Mouse (Mus musculus) olfactory bulb, adult 2 months (tissue): ENCODE data around the gene Sox18. TPM values are rescaled to one million over a fixed set of nuclear protein-coding genes. Genes with fewer than 3 reads are reported as not detected.

Experiments used
- H3K27ac ChIP-seq: fragments of 200-500 bp; 2 replicates; pipeline ENCODE4 v1.5.1; 2012; ENCODE audit warnings: low read depth, low read length; ENCODE audit not compliant: insufficient read depth
- H3K4me1 ChIP-seq: fragments of 200-500 bp; 2 replicates; pipeline ENCODE4 v1.6.1; 2012; ENCODE audit warnings: low read length; ENCODE audit not compliant: control insufficient read depth, insufficient read depth
- H3K4me3 ChIP-seq: fragments of 200-500 bp; 2 replicates; pipeline ENCODE4 v1.5.1; 2012; ENCODE audit warnings: mild to moderate bottlenecking, low read depth, low read length, moderate library complexity; ENCODE audit not compliant: insufficient read depth
- CTCF ChIP-seq: fragments of 200-500 bp; IDR thresholded peaks from 2 replicates; pipeline ENCODE4 v1.5.1; 2012; ENCODE audit warnings: low read depth, mild to moderate bottlenecking, low read length, moderate library complexity; ENCODE audit not compliant: insufficient read depth
- POLR2A ChIP-seq: fragments of 200-500 bp; IDR thresholded peaks from 2 replicates; pipeline ENCODE4 v1.6.1; 2012; ENCODE audit warnings: mild to moderate bottlenecking, low read depth, low read length, moderate library complexity; ENCODE audit not compliant: insufficient read depth
- WGBS: fragments of 180-500 bp; shearing (Covaris S2); methylation state at CpG from one replicate; pipeline ENCODE4 v1.1.7; 2018; 5-methylcytosine and 5-hydroxymethylcytosine counted together
- polyA plus RNA-seq: library from polyadenylated mRNA; stranded (reverse); fragments of >200 nt; gene quantifications from 2 replicates; pipeline ENCODE4 v1.2.4, GENCODE M21; 2012; ENCODE audit warnings: low replicate concordance; ENCODE audit not compliant: missing spikeins, insufficient read depth, insufficient read length

Gene Sox18
- polyA plus RNA-seq, 1 experiment: not detected

DNA sequence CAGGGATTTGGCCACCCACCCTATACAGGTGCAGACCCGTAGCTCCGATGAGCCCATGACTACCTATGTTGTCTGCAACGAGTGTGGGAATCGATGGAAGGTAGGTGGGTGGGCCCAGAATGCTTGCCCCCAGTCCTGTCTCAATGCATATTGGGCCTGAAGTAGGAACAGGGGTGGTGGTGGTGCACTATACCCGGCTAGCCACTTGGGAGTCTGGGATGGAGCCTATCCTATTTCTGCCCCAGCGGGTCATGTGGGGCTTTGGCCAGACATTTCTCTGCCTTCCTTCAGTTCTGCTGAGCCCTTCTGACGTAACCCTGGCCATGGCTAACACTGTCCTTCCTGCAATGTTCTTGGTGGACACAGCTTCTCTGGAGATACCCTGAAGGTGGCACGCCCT, 16.1 kb upstream of the Sox18 start:
- 96% methylated on average over 8 of the region's 8 CpGs for WGBS
- TF ChIP-seq CTCF: no peak
- TF ChIP-seq POLR2A: no peak

DNA sequence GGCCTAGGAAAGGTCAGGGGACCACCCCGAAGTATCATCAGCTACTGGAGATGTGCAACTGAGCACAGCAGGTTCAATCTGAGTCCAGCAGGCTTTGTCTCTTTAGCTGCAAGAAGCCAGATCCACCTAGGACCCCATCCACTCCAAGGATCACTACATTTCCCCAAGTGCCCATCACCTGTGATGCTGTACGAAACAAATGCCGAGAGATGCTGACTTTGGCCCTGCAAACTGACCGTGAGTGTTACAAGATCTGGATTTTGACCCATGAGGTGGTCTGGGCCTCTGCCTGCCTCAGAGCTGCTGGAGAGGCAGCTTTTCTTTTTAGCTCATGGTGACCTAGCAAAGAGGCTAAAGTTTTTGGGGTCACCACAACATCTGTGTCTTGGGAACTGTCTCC, 14.2 kb upstream of the Sox18 start:
- no peak overlapping the region for H3K27ac ChIP-seq
- TF ChIP-seq POLR2A (no peak), CTCF (no peak)
- H3K4me1 ChIP-seq: peaks cover 5% of the 10 kb centered on the region
- WGBS: 94% methylated on average over 4 of the region's 4 CpGs
- H3K4me3 ChIP-seq: no peak overlapping the region

More for the DNA sequence above, 16.1 kb upstream of the Sox18 start:
- Histone ChIP-seq H3K4me1 (no peaks in the 10 kb centered on the region), H3K27ac (no peak overlapping the region), H3K4me3 (no peak overlapping the region)

- H3K27ac ChIP-seq: no peak overlapping the region
- WGBS: 64% methylated on average over 1 of the region's 1 CpGs
- TF ChIP-seq POLR2A (no peak), CTCF (no peak)
- no peak overlapping the region for H3K4me3 ChIP-seq
- peaks cover 8% of the 10 kb centered on the region for H3K4me1 ChIP-seq
Observed at GRCm38 (mm10) chr2:181684713-181685112, 13.3 kb upstream of the Sox18 start.

GRCm38 (mm10) chr2:181683381-181683780, 11.9 kb upstream of the Sox18 start:
- H3K4me3 ChIP-seq: no peak overlapping the region
- WGBS: 69% methylated on average over 4 of the region's 4 CpGs
- no peak for TF ChIP-seq CTCF
- no peak for TF ChIP-seq POLR2A
- peaks cover 9% of the 10 kb centered on the region for H3K4me1 ChIP-seq
- H3K27ac ChIP-seq: no peak overlapping the region

DNA sequence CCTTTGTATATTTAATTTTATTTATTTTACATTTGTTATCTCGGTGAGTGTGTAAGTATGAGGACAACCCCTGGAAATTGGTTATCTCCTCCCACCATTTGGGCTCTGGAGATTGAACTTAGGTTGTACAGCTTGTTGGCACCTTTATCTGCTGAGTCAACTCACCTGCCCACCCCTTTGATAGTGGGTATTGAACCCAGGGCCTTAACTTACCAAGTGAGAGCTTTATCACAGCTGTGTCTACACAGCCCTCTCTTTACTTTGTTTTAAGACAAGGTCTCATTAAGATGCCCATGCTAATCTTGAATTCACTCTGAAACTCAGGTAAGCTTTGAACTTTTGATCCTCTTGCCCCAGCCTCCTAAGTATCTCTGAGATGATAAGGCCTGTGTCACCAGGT, 10.5 kb upstream of the Sox18 start:
- TF ChIP-seq CTCF (no peak), POLR2A (no peak)
- 97% methylated on average over 1 of the region's 1 CpGs for WGBS
- no peak overlapping the region for H3K4me3 ChIP-seq
- H3K27ac ChIP-seq: no peak overlapping the region
- peaks cover 9% of the 10 kb centered on the region for H3K4me1 ChIP-seq

GRCm38 (mm10) chr2:181680716-181681117, 9.3 kb upstream of the Sox18 start:
- Histone ChIP-seq H3K4me1 (peaks cover 10% of the 10 kb centered on the region), H3K27ac (peak overlapping the region; percentile 58), H3K4me3 (peak overlapping the region; percentile 84)
- no peak for TF ChIP-seq CTCF
- no peak for TF ChIP-seq POLR2A
- 11% methylated on average over 7 of the region's 7 CpGs for WGBS

DNA sequence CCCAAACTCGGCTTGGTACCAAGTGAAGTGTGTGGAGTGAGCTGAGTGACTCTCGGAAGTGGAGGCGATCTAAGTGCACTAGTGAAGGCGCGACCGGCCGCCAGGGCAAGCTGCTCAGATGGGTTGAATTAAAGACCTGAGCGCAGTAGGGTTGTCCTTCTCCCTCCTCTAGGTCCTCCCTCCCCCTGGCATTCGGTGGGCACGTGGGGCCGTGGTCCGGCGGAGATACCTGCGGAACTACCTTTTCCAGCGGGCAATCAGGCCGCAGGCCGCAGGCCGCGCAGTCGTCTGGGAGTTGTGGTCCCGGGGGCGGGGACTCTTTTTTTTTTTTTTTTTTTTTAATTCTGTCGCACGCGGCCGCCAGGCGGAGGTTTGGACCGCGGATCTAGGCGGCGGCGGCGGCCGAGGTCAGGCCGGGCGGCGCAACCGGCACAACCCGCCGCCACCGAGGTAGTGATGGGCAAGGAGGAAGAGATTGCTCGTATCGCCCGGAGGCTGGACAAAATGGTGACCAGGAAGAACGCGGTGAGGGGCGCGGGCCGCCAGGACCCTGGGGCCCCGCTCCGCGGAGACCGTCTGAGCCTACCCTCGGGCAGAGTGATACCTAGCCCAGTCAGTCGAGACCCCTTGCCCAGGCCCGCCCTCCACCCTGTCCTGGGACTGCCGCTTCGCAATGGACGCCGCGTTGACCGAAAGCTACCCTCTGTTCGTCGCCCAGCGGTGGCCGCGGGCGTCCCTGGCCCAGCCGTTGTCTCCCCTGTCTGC, 8.7 kb upstream of the Sox18 start, which contains the start of gene Tcea2:
TSS of gene Tcea2 (plus strand) at position 360 of the 765 bp plus-strand sequence.
- H3K4me1 ChIP-seq: peaks cover 15% of the 10 kb centered on the region
- under 1% methylated on average over 56 of the region's 69 CpGs for WGBS
- peak within 1 kb of the TSS; percentile 63 for H3K27ac ChIP-seq
- H3K4me3 ChIP-seq: peak within 1 kb of the TSS; percentile 84
- TF ChIP-seq CTCF (no peak), POLR2A (peak; percentile 43)

- 67% methylated on average over 1 of the region's 1 CpGs for WGBS
- Histone ChIP-seq H3K4me1 (peaks cover 15% of the 10 kb centered on the region), H3K27ac (no peak overlapping the region), H3K4me3 (no peak overlapping the region)
- peak; percentile 55; the same call in 1 of the 2 replicates for TF ChIP-seq CTCF
- no peak for TF ChIP-seq POLR2A
Observed at GRCm38 (mm10) chr2:181678780-181679179, 7.3 kb upstream of the Sox18 start.

DNA sequence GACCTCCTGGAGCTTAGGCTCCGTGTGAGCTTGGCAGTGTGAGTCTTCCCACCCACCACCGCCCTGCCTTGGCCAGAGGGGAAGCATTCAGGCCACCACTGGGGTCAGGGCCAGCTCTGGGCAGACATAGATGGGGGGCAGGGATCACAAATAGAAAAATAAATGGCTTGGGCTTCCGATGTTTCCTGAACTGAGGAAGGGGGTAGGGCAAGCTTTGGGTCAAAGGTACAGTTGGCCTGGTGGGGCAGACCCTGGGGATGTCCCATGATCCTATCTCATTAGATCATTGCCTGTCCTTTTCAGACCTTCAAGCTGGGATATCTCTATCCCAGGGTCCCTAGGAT, 6.3 kb upstream of the Sox18 start:
- Histone ChIP-seq H3K4me3 (no peak overlapping the region), H3K4me1 (peaks cover 15% of the 10 kb centered on the region), H3K27ac (no peak overlapping the region)
- TF ChIP-seq POLR2A: no peak
- TF ChIP-seq CTCF: no peak
- 40% methylated on average over 3 of the region's 3 CpGs for WGBS
